Mouse (Mus musculus): ENCODE data around the gene Anxa11.
"Not testable (repeated sequence)": the region's sequence is repeated elsewhere in the genome, so short reads cannot be mapped to it uniquely, and the experiment has no call there.

Gene Anxa11

GRCm38 (mm10) chr14:25841991-25842687 is at the start of gene Anxa11:
Gene Anxa11 (plus strand): TSS chr14:25842156.
- DNase-seq (ENCODE audit: low spot score) = peak; percentile 87

- DNase-seq (ENCODE audit: low spot score) = no peak
Observed at GRCm38 (mm10) chr14:25794331-25794730, 47.6 kb upstream of the Anxa11 start.

GRCm38 (mm10) chr14:25795067-25795466 is 46.9 kb upstream of the Anxa11 start:
- no peak for DNase-seq (ENCODE audit: low spot score)

GRCm38 (mm10) chr14:25795561-25796174 is 46.3 kb upstream of the Anxa11 start:
- peak; percentile 58 for DNase-seq (ENCODE audit: low spot score)

GRCm38 (mm10) chr14:25796619-25797018 is 45.3 kb upstream of the Anxa11 start:
- DNase-seq (ENCODE audit: low spot score) = no peak

- peak; percentile 56 for DNase-seq (ENCODE audit: low spot score)
Observed at GRCm38 (mm10) chr14:25800166-25800960, 41.6 kb upstream of the Anxa11 start.

- no peak for DNase-seq (ENCODE audit: low spot score)
Observed at GRCm38 (mm10) chr14:25802511-25802910, 39.4 kb upstream of the Anxa11 start.

GRCm38 (mm10) chr14:25803246-25803809 is 38.6 kb upstream of the Anxa11 start:
- DNase-seq (ENCODE audit: low spot score) = no peak

GRCm38 (mm10) chr14:25805871-25806270 is 36.1 kb upstream of the Anxa11 start:
- DNase-seq (ENCODE audit: low spot score) = peak; percentile 37

- DNase-seq (ENCODE audit: low spot score) = no peak
Observed at GRCm38 (mm10) chr14:25806561-25806960, 35.4 kb upstream of the Anxa11 start.

GRCm38 (mm10) chr14:25811026-25811425 is 30.9 kb upstream of the Anxa11 start:
- not testable (repeated sequence) for DNase-seq (ENCODE audit: low spot score)

GRCm38 (mm10) chr14:25814140-25814539 is 27.8 kb upstream of the Anxa11 start:
- no peak for DNase-seq (ENCODE audit: low spot score)

- DNase-seq (ENCODE audit: low spot score) = peak; percentile 26
Observed at GRCm38 (mm10) chr14:25816416-25816815, 25.5 kb upstream of the Anxa11 start.

- DNase-seq (ENCODE audit: low spot score) = no peak
Observed at GRCm38 (mm10) chr14:25822584-25822983, 19.4 kb upstream of the Anxa11 start.

GRCm38 (mm10) chr14:25824995-25825394 is 17.0 kb upstream of the Anxa11 start:
- no peak for DNase-seq (ENCODE audit: low spot score)

- DNase-seq (ENCODE audit: low spot score) = no peak
Observed at GRCm38 (mm10) chr14:25825880-25826626, 15.9 kb upstream of the Anxa11 start.

- no peak for DNase-seq (ENCODE audit: low spot score)
Observed at GRCm38 (mm10) chr14:25826866-25827265, 15.1 kb upstream of the Anxa11 start.

GRCm38 (mm10) chr14:25831332-25831731 is 10.6 kb upstream of the Anxa11 start:
- DNase-seq (ENCODE audit: low spot score) = no peak

GRCm38 (mm10) chr14:25832301-25832700 is 9.7 kb upstream of the Anxa11 start:
- peak; percentile 39 for DNase-seq (ENCODE audit: low spot score)

- DNase-seq (ENCODE audit: low spot score) = no peak
Observed at GRCm38 (mm10) chr14:25838411-25838810, 3.5 kb upstream of the Anxa11 start.

- DNase-seq (ENCODE audit: low spot score) = no peak
Observed at GRCm38 (mm10) chr14:25839791-25840190, 2.2 kb upstream of the Anxa11 start.

GRCm38 (mm10) chr14:25840961-25841360 is 995 bp upstream of the Anxa11 start:
- DNase-seq (ENCODE audit: low spot score) = no peak
